Mouse (Mus musculus) right cerebral cortex, postnatal 25 days (tissue): ENCODE results near the gene Pcolce.
"Not testable (repeated sequence)": the region's sequence is repeated elsewhere in the genome, so short reads cannot be mapped to it uniquely, and the experiment has no call there.

Source experiments
- DNase-seq: peaks from one replicate; pipeline ENCODE4 v3.0.0; 2022

The Pcolce gene

DNA sequence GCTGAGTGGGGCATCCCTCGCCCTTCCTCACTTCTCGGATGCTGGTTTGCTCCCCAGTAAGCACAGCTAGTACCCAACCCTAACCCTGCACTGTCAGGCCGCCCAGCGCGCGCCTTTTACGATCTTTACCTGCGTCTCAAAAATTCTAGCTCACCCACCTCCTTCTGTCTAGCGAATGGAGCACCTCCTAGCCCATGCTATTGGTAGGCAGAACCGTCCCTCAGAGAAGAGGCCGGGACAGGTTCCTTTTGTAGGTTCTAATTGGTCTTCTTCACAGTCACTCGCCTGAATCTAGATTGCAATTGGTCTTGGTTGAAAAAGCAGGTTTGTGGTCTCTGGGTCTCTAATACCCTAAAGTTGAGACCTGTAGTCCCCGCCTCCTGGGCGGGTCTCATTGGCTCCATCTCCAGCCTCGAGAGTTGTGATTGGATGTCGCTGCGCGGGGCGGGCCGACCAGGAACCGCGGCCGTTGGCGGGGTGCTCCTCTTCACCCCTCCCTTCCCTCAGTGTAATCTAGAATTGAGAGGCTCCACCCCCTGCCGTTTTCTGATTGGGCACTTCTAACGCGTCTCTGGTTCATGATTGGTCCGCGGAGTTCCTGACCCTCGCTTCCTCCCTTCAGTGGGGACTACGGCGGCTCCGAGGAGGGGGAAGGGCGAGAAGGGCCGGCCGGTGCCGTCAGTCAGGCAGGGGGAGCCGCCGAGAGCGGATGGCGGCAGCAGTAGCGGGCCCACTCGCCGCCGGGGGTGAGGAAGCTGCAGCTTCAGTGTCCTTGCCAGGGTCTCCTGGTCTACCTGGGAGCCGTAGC, 15.1 kb upstream of the Pcolce start, which contains the start of the genes Fbxo24, Lrch4 and Gm20605:
Fbxo24 (minus strand) TSS at position 505 of the 808 bp plus-strand sequence.
Lrch4 (plus strand) TSS at position 624 of the 808 bp plus-strand sequence.
Gm20605 (plus strand) TSS at position 678 of the 808 bp plus-strand sequence.
- peak; percentile 99 for DNase-seq

- DNase-seq: no peak
Measured at GRCm38 (mm10) chr5:137627991-137628390, 14.4 kb upstream of the Pcolce start.

DNA sequence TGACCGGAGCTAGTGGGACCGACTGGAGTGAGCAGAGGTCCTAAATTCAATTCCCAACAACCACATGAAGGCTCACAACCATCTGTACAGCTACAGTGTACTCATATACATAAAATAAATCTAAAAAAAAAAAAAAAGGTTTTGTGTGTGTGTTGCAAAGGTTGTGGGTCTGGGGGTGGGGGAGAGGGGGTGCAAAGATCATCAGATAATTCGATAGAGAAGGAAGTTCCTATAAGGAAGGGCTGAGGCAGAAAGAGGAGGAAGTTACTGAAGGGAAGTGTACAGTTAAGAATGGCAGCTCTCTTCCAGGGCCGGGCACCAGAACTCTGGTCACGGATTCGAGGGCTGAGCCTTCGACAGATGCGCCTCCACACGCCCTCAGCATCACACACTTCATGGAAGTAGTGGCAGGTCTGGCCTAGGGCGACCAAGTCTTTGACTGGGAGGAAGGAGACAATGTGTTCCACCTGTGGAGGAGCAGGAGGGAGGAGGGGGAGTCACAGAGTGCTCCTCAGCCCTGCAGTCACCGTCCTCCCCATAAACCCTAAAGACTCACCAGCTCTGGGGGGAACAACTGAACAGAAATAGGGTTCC, 10.4 kb upstream of the Pcolce start:
- DNase-seq: no peak

GRCm38 (mm10) chr5:137615347-137615746, 1.8 kb upstream of the Pcolce start:
- no peak for DNase-seq

DNA sequence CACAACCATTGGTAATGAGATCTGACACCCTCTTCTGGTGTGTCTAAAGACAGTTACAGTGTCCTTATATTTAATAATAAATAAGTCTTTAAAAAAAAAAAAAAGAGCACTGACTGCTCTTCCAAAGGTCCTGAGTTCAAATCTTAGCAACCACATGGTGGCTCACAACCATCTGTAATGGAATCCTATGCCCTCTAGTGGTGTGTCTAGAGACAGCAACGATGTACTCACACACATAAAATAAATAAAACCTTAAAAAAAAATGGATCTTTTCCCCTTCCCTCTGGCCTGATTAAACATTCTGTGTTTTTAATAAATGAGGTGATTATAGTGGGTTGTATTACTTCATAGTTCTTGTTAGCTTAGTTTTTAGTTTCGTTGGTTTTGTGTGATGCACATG, 1.3 kb upstream of the Pcolce start:
- DNase-seq: not testable (repeated sequence)

DNA sequence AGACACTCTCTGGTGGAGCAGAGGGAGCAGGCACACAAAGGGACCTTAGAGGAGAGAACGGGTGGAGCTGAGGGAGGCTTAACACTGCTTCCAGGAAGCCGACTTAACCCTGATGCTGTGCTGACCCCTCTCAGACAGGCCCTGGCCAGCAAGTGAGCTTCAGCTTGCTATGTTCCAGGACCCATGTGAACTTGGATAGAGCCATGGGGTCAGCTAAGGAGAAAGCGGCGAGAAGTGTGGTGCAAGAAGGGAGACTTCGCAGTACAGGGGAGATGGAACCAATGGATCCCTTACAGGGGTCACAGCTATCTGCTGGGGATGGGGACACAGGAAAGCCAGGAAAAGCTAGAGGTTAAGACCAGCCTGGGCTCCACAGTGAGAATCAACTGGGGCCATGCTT, 508 bp downstream of the Pcolce start:
- no peak for DNase-seq

DNA sequence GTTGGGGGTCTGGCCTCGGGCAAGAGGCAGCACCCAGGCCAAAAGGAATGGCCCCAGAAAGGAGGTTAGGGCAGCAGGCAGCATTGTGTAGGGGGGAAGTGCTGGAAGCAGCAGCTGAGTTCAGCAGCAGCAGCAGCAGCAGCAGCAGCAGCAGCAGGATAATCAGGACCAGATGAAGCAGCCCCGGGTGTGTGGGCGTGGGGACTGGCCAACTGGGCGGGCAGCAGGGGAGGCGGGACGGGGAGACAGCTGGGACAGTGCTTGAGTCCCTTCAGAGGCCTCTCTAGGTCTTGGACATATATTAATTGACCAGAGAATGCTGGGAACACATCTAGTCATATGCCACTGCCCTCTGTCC, 2.4 kb downstream of the Pcolce start:
- DNase-seq: no peak

DNA sequence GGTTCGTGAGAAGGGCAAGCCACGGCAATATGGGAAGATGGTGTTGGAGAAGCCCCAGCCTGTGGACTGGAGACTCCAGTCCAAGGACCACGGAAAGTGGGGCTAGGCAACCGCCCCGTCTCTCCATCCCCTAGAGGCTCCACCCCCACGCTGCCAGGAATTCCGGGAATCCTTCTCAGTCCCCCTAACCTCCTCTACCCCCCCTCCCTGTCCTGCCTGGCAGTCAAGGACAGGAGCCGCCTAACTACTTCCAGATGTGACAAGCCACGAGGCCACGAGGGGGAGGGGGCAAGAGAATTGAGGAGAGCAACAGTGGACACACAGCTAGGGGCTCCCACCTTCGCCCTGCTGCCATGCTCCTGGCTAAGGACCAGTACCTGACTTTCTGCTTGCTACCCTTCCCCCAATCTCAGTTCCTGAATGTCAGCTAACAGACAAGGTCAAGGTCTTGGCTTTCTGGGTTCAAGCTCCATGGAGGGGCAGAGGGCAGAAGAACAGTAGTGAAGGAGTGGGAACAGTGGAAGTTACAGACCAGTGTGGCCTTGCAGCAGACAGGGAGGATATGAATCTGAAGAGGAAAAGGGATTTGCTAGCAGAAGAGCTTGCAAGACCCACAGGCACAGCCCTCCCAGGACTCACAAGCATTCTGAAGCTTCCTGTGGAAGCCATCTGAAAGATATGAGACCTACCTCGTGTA, 2.9 kb downstream of the Pcolce start:
- DNase-seq: no peak

GRCm38 (mm10) chr5:137610056-137610455, 3.5 kb downstream of the Pcolce start:
- DNase-seq: no peak

GRCm38 (mm10) chr5:137609292-137609691, 4.3 kb downstream of the Pcolce start:
- no peak for DNase-seq

DNA sequence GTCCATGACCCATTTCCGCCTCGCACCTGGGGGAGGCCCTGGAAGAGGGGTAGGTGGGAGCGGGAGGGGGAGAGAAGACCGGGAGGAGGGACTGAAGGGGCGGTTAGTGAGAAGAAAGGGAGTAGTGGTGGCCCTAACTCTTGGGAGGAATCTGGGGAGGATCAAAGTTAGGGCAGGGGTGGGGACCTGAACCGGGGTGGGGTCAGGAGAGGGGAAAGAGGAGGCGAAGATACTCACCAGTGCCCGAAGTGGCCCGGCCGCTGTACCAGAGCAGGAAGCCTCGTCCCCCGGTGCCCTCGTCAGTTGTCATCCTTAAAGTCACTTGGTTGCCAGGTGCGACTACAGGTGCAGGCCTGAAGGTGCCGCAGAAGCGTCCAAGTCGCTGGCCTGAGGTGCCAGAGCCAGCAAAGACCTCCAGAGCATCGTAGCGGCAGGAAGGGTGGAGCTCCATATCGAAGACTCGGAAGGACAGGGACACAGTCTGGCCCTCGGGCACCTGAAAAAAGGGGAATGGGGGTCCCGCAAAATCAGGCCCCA, 4.9 kb downstream of the Pcolce start:
- no peak for DNase-seq

DNA sequence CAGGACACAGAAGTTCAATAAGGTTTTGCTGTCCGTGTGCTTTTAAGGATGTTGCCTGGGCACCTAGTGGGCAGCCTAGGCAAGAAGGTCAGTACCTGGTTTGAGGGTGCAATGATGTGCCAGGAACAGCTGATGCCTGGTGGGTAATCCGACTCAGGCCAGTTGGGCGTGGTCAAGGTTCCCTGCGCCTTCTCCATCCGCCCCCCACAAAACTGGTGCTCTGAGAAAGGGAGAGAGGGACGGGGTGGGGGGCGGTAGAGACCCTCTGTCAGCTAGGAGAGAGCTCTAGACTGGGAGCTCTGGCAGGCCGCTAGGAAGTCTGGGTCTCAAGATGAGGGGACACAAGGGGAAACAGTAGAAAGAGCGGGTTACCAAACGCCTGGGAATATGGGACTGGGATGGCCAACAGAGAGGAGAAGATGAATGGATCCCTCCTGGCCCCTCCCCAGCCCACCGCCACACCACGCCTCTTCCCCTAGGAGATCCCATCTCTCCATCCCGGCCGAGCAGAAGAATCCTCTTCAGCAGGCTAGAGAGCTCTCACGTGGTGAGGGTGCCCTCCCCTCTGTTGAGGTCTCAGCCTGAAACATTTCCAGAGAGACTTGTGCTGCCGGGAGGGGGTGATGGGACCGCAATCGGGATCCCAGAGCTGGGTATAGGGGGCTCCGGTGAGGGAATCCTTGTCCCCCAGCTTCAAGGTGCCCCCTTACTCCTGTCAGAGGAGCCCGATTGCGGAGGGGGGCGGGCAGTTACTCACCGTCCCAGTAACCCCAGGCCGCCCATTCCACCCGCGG, 5.5 kb downstream of the Pcolce start:
- no peak for DNase-seq

- no peak for DNase-seq
Measured at GRCm38 (mm10) chr5:137601365-137601729, 12.2 kb downstream of the Pcolce start.

- DNase-seq: peak; percentile 95
Measured at GRCm38 (mm10) chr5:137600619-137601364, 12.8 kb downstream of the Pcolce start, which contains the start of gene Mospd3. Gene Mospd3, minus strand, starts transcription at chr5:137601058.

DNA sequence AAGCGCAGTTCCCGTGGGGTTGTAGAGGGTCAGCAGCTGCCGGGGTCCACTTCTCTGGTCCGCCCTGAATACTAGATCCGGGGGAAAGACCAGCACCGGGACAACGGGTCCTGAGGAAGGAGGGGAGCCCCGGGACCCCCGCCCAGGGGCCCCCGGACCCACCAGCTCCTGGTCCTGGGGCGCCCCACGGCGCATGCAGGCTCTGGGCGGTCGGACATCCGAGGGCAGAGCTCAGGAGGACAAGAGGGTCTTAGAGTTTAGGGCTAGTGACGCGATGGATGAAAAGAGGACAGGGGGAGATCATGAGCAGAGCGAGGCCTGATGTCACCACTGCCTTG, 13.3 kb downstream of the Pcolce start:
- no peak for DNase-seq

DNA sequence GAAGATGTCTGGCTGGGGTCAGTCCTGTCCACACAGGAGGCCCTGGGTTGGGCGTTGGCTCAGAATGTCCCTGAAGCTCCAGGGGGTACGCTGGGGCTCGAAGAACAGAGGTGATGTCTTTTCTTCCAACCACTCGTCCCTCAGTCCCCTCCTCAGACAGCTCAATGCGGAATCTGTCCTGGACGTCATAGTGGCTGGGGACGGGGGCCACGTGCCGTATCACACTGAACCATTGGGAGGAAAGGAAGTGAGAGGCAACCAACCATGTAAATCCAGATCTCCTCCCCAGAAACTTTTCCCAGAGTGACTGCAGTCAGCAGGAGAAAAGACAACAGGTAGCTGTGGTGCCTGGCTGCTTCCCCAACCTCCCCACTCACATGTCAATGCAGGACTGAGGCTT, 14.0 kb downstream of the Pcolce start:
- DNase-seq: no peak

DNA sequence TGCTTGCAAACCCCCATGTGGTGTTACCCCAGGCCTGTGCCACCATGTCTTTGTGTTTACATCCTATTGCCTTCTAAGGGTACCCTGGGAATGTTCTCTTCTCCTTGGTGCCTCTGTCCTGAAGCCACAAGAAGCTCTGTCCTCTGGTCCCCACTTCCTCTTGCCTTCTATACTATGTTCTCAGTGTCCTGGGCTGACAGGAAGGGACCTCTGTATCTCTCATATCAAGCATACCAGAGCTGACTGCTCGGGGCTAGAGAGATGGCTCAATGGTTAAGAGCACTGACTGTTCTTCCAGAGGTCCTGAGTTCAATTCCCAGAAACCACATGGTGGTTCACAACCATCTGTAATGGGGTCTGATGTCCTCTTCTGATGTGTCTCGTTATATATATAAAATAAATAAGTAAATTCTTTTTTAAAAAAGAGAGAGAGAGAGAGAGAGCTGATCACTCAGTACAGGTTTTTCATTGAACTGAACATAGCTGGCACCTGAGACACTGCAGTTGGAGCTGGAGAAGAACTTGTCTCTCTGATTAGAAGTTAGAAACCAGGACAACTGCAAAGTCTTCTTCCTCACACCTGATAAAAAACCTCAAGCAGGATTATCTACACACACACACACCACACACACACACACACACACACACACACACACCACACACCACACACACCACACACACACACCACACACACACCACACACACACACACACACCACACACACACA, 15.3 kb downstream of the Pcolce start:
- DNase-seq: no peak

DNA sequence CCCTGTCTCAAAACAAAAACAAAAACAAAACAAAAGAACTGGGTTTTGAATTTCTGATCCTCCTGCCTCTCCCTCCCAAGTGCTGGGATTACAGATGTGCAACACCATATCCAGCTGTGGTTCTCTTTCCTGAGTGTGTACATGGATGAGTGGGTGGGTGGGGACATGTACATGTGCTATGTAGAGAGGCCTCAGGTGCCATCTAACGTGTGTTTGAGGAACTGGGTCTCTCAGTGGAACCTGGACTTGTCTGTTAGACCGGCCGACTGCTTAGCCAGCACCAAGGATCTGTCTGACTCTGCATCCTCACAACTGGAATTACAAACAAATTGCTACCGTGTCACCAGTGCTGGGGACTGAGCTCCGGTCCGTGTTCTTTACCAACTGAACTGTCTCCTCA, 16.0 kb downstream of the Pcolce start:
- no peak for DNase-seq

GRCm38 (mm10) chr5:137596601-137597261, 16.9 kb downstream of the Pcolce start:
- no peak for DNase-seq

- no peak for DNase-seq
Measured at GRCm38 (mm10) chr5:137595921-137596320, 17.7 kb downstream of the Pcolce start.

DNA sequence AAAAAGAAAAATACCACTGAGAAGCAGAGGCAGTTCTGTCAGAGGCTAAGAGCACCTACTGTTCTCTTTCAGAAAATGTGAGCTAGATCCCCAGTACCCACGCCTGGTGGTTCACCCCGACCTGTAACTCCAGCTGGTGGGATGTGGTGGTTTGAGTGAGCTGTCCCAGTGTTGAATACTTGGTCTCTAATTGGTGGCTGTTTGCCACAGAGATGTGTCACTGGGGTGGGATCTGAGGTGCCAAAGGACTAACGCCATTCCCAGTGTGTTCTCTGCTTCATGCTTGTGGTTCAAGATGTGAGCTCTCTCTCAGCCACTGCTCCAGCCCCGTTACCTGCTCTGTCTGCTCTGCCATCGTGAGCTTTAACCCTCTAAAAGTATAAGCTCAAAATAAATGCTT, 23.1 kb downstream of the Pcolce start:
- DNase-seq: no peak
